Mouse (Mus musculus): Measurements from ENCODE around the gene Clec4d.
"Not testable (repeated sequence)": the region's sequence is repeated elsewhere in the genome, so short reads cannot be mapped to it uniquely, and the experiment has no call there.

Gene Clec4d

GRCm38 (mm10) chr6:123261555-123262161 is at the start of gene Clec4d:
Gene Clec4d, plus strand, starts transcription at chr6:123262111.
- in situ Hi-C loops (cut with MboI, MseI), result no loop called here

- in situ Hi-C loops (cut with MboI, MseI), result no loop called here
These were observed 34.3 kb upstream of the Clec4d start for GRCm38 (mm10) chr6:123227519-123228166.

DNA sequence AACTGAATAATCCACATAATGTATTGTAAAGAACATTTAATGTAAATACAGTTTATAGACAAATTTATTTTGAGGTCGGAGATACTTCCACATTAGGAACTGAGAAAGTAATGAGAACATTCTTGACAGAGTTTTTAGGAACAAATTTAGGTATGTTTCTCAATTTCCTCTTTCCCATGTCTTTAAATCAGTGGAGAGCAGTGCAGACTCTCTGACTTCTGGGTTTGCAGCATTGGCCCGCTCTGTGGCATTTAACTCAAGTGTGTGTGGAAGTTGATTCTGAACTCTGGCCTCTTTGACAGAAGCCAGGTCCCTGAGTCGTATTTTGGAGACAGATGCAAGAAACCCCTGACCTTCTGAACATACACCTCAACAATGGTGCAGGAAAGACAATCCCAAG is 32.3 kb upstream of the Clec4d start, which contains the start of gene Clec4n:
TSS of gene Clec4n (plus strand) at position 200 of the 400 bp plus-strand sequence.
- in situ Hi-C loops (cut with MboI, MseI), result no loop called here

GRCm38 (mm10) chr6:123231149-123231548 is 30.8 kb upstream of the Clec4d start:
- in situ Hi-C loops (cut with MboI, MseI), result no loop called here

- in situ Hi-C loops (cut with MboI, MseI), result no loop called here
These were observed 24.3 kb upstream of the Clec4d start for GRCm38 (mm10) chr6:123237582-123237981.

- in situ Hi-C loops (cut with MboI, MseI), result no loop called here
These were observed 17.7 kb upstream of the Clec4d start for GRCm38 (mm10) chr6:123244201-123244600.

GRCm38 (mm10) chr6:123248862-123249261 is 13.0 kb upstream of the Clec4d start:
- in situ Hi-C loops (cut with MboI, MseI), result not testable (repeated sequence)

- in situ Hi-C loops (cut with MboI, MseI), result no loop called here
These were observed 9.2 kb upstream of the Clec4d start for GRCm38 (mm10) chr6:123252735-123253134.

DNA sequence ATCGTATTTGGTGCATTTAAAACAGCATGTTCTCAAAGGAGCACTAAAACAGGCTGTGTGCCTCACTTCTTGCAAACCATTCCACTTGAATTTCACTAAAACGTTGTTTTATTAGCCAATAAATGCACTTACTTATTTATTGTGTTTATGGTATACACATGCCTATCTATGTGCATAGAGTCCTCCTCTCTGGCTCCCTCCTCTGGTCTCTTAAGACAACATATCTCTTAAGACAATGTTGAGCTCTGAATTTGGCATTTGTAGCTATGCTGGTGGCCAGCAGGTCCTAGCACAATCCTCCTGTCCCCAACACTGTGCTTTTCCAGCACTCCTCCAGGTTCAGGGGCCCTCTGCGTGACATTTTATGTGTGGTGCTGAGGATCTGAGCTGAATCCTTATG is 3.0 kb upstream of the Clec4d start:
- in situ Hi-C loops (cut with MboI, MseI), result no loop called here

DNA sequence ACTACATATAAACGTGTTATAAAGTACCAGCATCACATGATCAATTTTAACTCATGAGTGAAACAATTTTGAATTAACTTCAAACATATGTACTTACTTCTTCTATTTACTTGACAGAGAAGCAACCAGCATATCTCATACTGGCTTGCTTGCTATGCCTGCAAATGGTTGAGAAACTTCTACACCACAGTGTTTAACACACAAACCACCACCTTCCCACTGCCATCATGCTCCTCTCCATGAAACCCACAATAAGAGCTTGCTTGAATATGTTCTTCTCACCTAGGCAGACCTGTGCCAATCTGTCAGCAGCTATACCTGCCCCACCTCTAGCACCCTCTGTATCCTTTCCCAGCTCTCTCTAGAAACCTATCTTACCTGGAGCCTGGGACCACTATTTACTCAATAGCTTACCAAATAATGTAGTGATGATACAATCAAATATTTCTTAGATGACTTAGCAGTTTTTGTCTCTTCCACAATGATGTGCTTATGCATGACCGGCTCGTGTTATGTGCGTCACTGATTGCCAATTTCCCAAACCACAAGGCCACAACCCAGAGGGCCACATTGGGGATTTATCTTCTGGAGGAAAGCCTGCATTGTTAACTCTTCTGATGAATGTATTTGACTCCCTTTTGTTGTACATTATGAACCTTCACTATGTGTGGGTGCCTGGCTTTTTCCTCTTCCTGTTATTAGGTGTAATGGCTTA is 1.9 kb upstream of the Clec4d start:
- in situ Hi-C loops (cut with MboI, MseI), result no loop called here

DNA sequence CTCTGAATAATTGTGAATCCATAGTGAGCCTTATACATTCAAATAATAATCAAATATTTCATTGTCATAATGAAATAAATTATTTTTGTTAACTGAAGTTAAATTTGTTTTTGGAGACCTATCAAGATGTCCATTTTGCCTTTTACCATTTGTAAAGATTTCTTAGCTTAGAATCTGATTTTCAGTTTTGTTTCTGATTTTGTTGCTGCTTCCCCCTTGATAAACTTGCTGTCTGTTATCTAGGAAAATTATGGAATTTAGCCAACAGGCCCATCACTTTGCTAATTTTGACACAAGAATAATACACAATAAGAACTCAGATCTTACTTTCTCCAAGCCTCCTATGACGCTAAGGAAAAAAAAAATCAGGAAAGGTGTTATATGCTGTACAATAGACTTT is 1.0 kb upstream of the Clec4d start:
- in situ Hi-C loops (cut with MboI, MseI), result no loop called here

DNA sequence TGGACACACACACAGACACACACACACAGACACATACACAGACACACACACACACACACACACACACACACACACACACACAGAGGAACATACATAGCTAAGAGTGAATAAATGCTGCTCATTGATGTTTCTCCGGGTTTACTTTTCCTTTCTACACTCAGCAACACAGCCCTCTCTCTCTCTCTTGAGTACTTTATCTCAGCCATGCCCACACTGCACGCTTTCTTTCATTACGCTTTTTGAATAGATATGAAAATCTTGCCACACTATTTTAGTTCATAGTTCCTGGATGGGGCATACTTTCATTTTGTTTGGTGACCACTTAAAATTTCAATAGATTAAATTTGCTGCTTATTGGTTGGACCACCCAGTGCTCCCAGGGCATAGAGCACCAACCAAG is 2.3 kb downstream of the Clec4d start:
- in situ Hi-C loops (cut with MboI, MseI), result no loop called here

DNA sequence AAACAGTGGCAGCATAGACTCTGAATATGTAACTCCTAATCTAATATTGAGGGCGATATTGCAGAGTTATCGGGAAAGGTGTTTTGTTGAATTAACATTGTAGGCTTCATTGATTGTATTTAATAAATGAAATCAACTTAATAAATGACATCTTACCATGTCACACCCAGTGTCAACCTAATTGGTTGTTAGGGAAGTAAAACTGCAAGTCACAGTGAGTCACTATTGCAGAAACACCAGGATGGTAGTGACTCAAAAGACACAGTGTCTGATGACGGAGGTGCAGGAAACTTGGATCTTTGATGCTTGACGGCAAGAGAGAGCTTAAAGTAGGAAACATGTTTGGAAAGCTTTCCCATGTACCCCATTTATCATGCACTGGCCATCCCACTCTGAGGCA is 3.9 kb downstream of the Clec4d start:
- in situ Hi-C loops (cut with MboI, MseI), result no loop called here

DNA sequence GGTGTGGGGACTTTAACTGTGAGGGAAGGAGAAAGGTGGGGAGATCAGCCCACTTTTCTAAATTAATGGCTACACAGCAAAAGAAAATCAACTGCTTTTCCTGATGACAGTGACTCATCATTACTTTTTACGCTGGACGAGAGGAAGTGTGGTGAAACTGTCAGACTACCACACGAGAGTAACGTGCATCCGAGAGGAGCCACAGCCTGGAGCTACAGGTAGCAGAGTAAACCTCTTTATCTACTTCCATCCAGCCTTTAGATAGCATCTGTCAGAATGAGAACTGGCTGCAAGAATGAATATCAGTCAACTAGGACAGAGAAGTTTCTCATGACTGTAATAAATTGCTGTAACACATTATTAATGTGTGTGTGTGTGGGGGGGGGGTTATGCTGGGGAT is 5.0 kb downstream of the Clec4d start:
- in situ Hi-C loops (cut with MboI, MseI), result no loop called here

DNA sequence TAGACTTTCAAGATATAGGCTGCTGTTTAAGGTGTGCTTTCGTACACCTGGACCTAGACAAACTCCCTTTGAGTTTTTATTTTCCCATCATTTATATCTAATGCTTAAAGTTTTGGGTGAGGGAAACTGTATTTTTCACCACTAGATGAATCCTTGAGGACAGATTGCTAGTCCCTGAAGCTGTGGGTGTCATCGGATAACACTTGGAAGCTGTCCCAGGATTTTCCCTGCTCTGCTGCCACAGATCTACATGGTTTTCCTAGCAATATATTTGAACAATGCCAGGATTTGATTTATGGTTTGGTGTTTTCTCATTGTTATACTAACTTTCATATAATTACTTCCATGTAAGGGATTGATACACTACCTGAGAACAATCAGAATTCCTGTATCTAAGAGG is 17.5 kb downstream of the Clec4d start:
- in situ Hi-C loops (cut with MboI, MseI), result no loop called here

GRCm38 (mm10) chr6:123286311-123286710 is 24.4 kb downstream of the Clec4d start:
- in situ Hi-C loops (cut with MboI, MseI), result no loop called here

GRCm38 (mm10) chr6:123288931-123289330 is 27.0 kb downstream of the Clec4d start:
- in situ Hi-C loops (cut with MboI, MseI), result no loop called here

- in situ Hi-C loops (cut with MboI, MseI), result no loop called here
These were observed 27.8 kb downstream of the Clec4d start, which contains the start of gene Clec4e for GRCm38 (mm10) chr6:123289753-123290152. Gene Clec4e, minus strand, starts transcription at chr6:123289870.

DNA sequence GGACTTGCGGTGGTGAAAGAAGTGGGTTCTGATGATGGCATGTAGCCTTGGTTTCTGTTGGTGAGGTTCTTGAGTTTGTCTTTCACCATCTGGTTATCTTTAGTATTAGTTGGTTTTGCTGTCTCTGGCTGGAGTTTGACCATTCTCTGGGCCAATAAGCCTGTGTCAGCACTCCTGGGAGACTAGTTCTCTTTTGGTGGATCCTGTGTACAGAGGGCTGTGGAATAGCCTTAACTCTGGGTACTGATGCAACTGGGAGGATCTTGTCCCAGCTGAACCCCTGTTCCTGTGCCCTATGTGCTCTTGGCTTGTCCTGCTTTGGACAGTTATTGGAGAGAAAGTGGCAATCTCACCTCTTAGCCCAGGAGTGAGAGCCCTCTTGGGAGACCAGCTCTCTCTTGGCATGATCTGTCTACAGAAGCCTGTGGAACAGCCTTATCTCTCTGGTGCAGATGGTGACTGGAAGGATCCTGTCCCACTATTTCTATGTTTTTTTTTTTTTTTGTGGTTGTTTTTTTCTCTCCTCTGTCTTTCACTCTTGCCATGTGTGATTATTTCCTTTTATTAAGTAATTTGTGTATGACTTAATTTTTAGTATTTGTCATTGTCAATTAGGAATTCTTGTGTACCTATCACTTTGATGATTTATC is 31.0 kb downstream of the Clec4d start:
- in situ Hi-C loops (cut with MboI, MseI), result no loop called here

- in situ Hi-C loops (cut with MboI, MseI), result not testable (repeated sequence)
These were observed 31.6 kb downstream of the Clec4d start for GRCm38 (mm10) chr6:123293509-123293908.

- in situ Hi-C loops (cut with MboI, MseI), result no loop called here
These were observed 34.8 kb downstream of the Clec4d start for GRCm38 (mm10) chr6:123296687-123297086.

DNA sequence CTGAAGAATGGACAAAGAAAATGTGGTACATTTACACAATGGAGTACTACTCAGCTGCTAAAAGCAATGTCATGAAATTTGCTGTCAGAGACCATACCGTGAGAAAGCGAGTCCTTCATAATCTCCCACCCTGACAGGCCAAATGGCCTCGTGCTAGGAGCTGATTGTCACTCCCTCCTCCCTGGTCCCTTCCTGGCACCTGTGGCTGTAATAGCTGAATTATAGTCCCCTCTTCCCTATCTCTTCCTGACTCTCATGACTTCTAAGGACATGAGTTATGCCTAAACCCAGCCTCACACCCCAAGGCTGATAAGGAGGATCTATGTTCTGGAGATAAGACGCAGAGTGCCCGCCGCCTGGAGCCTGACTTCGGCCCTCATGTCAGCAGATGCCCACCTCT is 44.4 kb downstream of the Clec4d start:
- in situ Hi-C loops (cut with MboI, MseI), result not testable (repeated sequence)

Measured in regulatory T cell (primary cell).